Mouse (Mus musculus) kidney, adult 18-20 months (tissue): Measurements from ENCODE around the gene Erg.

ENCODE experiments used
- DNase-seq: peaks from one replicate; pipeline ENCODE4 v3.0.0; 2021

Erg gene

DNA sequence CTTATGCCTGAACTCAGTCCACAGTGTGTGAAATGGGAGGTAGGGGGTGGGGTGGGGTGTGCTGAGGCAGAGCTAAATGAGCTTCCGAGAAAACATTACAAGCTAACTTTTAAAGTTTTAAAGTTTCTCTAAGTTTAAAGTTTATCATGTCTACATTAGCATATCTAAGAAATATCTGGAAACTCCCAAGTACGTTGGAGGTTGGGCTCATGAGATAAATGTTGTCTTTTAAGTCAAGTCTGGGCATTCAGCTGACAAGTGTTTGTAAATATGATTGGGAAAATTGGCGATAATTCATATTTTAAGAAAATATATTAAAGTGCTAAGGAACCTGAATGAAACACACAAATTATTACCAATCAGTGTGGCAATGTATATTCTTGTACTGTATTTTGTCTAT lies 112.4 kb downstream of the Erg start:
- no peak for DNase-seq

DNA sequence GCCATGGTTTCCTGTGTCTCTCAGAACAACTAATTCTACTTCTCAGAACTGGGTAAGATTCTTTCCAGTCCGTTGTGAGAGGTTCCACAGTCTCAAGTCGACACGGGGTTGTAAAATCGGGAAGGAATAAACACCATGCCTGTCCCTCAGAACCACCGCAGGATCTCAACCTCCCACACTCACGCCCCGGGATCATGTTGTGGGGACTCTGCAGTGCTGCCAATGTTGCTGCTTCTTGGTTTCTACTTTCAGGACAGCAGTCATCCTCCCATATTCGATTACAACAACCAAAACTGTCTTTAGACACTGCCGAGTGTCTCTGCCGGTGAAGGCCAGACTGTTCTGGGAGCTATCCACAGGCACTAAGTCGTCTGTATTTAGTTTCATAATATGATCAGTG lies 113.6 kb downstream of the Erg start:
- DNase-seq, result no peak

DNA sequence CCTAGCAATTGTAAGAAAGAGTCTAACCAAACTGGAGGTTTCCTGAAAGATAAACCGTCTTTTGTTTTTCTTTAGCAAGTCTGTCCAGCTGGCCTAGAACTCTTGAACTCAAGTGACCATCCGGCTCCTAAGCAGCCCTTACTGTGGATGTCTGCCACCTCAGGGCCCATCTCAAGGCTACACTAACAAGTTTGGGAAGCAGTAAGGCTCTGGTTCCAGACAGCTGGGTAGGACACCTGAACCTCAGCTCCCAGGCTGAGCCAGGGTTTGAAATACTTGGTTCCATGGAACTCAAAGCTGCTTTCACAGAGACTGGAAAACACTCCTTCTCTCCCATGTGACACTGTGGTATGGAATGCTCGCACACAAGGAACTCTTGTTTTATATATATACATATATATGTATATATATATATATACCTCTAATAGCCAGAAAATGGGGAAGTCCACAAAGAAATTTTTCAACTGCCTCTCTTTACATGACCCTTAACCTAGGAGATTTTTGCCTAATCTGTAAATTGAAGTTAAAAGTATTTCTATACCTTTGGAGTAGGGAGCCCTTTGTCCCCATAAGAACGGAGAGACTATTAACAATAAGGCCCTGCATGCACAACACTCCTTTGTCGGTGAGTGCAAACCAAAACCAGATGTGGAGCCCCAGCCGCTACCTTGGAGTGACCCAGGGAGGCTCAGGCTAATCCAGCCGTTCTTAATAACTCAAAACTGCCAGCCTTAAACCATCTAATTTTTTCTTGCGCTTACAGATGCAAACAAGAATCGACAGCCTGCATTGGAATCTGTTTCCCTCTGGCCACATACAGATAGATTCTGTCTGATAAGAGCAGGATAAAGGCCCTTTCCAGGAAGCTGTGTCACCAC lies 116.9 kb downstream of the Erg start:
- no peak for DNase-seq

DNA sequence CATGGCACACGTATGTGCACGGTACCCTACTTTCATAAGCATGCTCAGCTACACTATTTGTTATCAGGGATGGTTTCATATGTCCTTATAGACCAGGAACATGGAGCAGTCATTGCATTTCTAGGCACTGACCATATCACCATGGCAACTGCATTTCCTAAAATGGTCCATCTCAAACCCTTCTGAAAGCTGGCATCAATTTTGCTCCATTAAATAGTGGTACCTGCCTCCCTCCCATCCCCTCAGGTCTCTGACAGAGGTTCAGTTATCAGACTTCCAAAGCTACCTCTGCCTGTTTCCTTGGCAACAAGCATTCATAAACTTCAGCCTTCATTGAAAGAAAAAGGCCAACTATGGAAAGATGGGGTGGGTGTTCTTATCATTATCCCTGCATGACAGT lies 118.5 kb downstream of the Erg start:
- DNase-seq, result no peak

DNA sequence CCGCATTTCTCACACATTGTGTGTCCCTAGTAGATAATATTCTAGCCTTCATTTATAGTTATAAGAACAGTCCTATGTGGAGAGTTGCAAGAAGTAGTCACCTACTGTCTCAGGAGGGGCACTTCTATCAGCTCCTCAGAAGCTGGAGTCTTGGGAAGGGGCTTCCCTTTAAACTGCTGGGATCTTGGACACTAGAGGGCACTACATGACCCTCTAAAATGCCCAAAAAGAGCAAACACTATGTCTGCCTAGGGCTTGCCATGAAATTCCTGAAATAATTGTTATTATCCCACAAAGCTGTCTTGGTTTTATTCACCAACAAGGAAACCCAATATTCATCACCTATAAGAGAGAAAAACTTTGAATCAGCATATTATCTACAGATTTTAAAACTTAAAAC lies 119.8 kb downstream of the Erg start:
- no peak for DNase-seq

DNA sequence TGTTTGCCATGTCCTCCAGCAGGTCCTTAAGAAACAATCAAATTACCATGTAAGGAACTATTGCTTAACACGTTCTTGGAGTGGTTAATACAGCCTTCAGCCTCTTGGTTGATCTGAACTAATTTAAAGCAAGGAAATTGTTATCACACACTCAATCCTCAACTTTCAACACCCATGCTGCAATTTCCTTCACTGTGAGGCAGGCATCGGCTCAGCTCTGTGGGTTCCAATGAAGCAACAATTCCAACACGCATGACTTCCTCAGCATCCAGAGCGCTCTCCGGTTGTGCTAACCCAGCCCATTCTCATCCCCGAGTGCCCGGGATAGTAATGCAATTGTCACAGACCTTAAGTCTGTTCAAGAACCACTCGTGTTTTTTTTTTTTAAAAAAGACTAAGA lies 121.8 kb downstream of the Erg start:
- no peak for DNase-seq

DNA sequence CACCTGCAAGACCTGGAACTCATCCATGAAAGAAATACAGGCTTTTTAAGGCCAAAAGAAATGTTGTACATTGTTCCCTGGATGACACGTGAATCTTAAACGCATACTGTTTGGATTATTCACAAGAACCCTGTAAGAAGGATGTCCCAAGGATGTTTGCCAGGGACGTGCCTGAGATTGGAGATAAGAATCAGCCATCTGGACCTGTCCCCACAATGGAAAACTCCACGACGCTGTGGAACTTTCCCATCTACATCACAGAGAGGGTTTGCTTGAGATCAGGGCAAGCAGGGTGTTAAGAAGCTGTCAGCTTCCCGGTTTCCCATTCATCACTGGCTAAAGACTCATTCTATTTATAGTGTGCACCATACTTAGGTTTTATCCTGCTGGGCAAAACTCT lies 122.6 kb downstream of the Erg start:
- peak; percentile 54 for DNase-seq

DNA sequence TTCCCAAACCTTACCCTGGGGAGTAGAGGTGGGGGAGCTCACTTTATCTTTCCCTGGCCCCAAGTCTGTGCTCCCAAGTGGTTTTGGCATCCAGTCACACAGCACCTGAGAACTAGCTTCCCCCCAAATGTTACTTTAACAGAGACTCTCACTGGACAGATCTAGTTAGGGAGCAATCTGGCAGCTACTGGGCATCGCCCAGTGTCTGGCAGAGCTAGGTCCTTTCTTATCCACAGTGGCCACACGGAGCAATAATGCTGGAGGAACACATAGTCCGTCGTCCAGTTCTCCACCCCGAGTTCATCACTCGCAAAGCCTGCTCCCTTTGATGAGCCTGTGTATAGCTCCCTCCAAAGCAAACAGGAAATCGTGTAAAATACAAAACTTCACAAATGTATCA lies 124.5 kb downstream of the Erg start:
- no peak for DNase-seq

DNA sequence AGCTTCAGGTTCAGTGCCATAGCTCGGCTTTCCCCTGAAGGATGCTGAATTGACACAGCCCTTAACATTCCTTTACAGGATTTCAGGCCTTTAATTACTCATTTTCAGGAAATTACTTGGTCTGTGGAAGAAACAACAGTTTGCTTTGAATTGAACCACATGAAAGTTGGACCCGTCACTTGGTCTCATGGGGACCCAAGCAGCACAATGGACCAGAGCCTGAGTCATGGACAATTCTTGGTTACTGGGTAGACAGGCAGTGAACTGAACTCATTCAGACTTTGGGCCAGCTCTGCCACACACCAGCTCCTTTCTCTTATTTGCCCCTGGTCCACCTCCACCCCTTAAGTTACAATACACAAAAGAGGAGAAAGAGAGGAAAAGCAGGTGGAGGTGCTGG lies 126.1 kb downstream of the Erg start:
- no peak for DNase-seq

DNA sequence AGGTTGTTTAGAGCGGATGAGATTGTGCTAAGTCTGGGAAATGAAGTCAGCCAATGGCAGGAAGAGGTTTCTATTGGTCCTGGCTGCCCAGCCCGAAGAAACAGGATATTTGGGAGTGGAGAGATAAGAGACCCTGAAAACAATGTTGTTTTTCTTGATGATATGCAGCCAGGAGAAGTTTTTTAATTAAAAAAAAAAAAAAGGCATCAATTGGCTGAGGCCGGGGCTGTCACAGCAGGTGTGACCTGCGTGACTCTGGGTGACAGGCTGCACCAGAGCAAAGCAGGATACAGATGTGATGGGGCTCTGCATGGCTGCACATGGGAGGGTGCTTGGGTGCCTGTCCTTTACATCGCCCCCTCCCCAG lies 127.1 kb downstream of the Erg start:
- DNase-seq, result no peak

DNA sequence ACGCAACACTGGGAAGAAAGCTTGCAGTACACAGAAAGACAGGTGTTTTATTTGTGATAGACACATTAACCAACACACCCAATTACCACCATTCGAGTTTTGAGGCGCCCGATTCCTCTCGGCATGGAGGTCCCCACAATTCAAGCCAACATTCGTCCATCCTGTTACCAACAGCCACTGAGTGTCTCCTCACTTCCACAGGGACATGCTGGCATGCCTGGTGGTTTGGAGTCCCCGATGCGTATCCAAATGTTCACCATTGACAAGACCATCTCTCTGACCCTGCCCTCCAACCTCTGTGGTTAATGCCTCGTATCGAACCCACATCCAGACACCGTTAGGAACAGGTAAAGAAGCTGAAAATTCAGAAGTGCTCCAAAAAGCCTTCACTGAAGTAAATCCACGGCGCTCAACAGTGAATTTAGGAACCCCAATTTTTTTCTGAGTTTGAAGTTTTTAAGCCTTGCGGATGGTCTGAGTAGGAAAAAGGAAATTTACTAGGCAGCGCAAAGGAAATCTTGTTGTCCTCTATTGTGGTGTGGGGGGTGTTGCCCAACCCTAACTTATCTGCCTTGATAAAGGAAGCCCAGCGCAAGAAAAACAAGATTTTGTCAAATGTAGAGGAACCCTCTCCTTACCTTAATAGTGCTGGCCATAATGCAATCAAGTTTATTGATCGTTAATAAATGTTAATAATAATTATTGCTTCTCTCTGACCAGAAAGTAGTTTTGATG lies 127.6 kb downstream of the Erg start:
- DNase-seq, result no peak

DNA sequence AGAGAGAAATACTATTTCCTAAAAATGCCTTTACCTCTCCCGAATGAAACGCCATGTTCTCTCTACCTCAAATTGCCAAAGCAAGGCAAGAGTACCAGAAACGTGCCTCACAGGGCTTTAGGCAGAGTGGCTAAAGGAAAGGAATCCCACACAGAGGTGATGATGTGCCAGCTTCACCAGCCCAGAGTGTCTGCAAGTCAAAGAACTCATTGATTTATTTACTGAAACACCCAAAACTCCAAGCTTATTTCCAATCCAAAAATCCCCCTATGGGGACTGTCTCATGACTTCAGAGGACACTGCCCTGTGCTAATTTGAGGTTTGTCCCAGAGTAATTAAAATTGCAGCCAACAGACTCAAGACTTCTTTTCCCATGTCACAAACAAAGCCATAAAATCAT lies 129.4 kb downstream of the Erg start:
- no peak for DNase-seq

DNA sequence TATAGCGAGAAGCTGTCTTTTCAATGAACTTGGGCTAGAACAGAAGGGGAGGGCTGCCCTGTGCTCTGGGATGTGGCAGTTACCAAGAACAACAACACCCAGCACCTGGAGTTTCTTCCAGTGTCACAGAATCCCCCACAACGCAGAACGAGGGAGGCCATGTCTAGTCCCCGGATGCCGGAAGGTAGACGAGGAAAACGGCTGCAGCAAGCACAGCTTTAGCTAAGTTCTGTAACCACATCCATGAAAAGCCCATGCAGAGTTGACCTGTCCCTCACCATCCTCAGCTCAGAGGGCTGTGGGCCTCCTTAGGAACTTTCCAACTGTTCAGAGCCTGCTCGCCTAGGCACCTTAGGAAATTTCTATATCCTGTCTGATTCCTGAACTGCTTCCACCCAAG lies 130.5 kb downstream of the Erg start:
- no peak for DNase-seq

DNA sequence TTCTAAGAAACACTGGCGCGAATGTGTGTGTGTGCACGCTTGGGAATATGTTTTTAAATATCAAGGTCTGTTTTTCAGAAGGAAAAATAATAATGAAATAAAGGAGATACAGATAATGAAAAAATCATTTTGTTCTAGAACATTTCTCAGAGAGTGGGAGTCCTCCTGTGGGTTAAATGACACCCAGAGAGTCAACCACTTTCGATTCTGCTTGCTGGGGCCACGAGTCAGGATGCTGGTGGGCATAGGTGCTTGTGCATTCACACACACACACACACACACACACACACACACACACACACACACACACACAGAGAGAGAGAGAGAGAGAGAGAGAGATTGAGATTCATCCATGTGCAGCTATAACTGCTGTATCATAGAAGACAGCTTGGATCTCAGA lies 130.9 kb downstream of the Erg start:
- no peak for DNase-seq

DNA sequence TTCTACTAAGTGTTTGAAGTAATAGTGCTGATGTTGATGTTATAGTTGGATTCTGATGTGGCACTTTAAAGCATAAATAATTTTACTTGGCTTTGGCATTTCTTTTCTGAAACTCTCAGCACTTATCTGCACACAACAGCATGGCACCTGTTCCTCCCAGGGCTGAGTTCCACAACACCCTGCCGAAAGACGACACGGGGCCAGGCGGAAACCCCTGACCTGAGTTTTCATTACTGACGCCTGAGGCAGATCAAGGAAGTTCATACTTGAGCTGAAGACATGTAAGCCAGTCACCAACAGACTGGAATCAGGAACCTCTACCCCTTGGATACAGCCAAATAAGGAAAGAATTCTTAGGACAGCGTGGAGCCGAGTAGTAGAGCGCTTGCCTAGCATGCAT lies 134.0 kb downstream of the Erg start:
- DNase-seq, result no peak

DNA sequence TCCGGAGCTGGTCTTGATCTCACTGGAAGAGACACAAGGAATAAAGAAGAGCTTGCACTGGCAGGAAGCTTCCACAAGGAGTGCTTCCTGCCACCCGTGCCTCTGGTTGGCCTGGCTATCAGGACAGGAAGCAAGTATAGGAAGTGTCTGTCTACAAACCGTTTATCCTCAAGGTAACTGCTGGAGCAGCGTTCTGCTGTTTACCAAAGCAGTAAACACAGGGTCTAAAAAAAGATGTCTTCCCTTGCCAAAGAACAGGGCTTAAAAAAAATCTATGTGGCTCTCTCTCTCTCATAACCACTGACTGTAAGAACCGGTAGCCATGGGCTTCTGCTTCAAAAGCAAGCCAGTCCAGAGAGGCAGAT lies 137.1 kb downstream of the Erg start:
- DNase-seq, result peak; percentile 42

DNA sequence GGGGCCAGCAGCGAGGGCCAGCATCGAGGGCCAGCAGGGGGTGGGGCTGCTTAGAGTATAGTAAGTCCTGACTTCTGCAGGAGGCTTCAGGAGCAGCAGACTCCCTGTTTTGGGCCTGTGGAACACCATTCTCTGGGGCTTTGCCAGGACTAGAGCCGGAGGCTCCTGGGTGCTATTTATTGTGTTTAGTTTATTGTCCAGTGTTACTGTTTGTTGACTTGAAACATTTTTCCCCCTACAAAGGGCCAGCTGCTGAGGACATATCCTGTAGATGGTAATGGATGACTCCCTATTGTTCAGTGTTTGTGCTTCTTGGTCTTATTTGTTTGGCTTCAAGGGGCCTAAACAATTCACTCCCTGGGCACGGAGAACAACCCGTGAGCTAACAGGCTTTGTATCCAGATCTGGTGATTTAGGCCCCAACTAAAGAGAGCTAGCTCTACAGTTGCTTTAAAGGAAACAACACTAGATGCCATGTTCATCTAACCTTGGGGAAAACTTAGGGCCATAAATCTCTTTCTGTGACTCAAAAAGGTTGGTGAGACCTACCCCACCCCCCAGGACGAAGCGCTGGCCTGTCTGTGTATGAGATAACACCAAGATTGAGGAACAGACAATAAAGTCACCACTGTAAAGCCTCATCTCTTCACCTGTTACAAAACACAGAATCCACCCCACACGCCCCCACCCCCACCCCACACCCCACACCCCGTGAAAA lies 137.6 kb downstream of the Erg start:
- no peak for DNase-seq

DNA sequence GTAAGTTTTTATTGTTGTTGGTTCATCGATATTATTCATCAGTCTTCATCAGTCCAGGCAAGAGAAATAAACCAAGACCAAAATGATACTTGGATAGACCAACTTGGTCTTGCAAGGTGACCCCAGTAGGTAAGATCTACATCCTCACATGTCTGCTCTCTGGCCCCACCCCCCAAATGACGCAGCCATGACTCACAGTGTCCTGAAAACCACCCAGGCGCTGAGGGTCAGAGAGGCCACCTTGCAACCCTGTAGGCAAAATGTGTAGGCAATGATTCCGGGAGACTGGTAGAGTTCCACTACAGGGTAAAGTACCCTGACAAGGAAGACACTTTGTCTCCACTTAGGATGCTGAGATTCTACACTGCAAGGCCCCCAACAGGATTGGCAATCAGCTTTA lies 138.5 kb downstream of the Erg start:
- no peak for DNase-seq

DNA sequence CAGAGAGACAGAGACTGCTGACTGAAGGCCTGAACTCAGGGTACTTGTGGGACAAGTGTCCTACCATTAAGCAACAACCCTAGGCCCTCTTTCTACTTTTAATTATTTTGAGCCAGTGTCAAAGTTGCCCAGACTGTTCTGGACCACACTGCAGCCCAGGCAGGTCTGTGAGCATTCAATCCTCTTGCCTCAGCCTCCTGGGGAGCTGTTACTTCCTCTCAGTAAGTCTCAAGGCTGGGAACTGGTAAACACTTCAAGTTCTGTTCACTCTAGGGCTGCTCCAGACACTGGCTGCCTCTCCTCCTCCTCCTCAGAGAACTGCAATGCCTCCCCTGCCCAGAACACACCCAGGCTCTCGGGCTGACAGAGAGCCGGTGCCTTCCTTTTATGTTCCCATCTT lies 140.0 kb downstream of the Erg start:
- no peak for DNase-seq

DNA sequence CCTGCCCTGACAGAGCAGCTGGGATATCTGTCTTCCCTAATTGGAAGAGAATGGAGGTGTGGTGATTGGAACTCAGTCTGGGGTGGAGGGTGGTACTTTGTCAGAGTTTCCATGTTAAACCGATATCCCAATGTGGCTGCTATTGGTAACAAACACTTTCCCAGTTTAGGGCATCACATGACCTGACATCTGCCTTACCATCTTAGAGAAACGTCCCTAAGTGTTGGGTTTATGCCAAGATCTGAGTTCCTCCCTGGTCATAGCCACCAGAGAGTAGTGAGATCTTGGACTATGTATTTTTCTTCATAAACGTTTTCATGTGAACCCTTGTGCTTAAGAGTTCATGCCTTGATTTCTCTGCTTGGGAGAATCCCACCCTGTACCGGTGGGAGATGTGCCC lies 144.4 kb downstream of the Erg start:
- DNase-seq, result no peak

DNA sequence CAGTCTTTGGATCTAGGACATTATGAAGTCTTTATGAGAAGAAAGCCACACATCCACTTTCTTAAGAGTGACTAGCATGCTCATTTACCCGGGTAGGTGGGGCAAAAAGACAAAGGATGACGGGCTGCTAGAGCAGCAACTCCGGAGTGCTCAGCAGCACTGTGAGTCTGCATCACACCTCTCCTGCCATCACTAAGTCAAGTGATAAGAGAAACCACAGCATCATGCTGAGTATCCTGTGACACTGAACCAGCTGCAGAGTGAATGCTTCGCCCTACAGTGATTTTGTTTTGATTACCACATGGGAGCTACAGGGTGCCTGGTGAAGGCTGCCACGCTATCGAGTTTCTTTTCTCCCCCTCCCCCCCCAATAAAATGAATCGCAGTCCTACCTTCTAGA lies 145.2 kb downstream of the Erg start:
- no peak for DNase-seq

DNA sequence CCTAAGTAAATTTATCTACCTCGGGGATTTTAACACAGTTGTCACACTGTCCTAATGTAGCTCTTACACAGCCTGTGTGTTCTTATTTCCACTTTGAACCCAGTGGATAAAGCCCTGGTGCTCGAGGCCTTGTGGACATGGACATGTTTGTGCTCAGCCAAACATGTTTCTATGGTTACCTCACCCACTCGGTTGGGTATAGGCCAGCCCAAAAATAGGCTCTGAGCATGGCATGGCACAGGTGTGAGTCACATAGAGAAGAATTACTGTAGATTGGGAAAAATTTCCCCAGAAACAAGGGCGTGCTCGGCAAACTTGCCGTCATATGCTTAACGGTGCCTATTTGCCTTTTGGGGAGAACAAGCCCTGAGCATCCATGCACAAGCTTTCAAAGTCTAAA lies 146.1 kb downstream of the Erg start:
- no peak for DNase-seq

DNA sequence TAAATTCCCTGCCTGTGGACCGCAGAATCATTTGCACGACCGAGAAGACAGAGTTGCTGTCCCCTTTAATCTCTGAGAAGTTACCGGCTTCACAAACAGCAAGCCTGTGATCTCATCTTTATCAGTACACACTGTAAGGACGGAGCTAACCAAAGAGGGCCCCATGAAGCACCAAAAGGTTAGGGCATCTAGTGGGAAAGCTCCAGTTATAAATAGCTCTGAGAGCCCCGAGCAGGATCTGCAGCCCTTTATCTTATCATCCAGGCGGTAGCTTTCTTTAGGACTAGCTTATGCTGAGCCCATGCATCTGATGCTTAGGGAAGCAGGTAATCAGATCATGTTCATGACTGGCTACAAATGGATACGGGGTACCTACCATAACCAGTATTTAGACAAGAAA lies 146.6 kb downstream of the Erg start:
- no peak for DNase-seq
